Mouse (Mus musculus): ENCODE data around the gene Ndst4.

Gene Ndst4

GRCm38 (mm10) chr3:125734945-125735344, 331.1 kb downstream of the Ndst4 start:
- DNase-seq (ENCODE audit: low spot score) = no peak

- no peak for DNase-seq (ENCODE audit: low spot score)
Measured at GRCm38 (mm10) chr3:125744468-125745141, 340.7 kb downstream of the Ndst4 start.

GRCm38 (mm10) chr3:125745142-125745496, 341.2 kb downstream of the Ndst4 start:
- no peak for DNase-seq (ENCODE audit: low spot score)

GRCm38 (mm10) chr3:125746367-125746766, 342.5 kb downstream of the Ndst4 start:
- DNase-seq (ENCODE audit: low spot score) = no peak

- DNase-seq (ENCODE audit: low spot score) = no peak
Measured at GRCm38 (mm10) chr3:125756911-125757310, 353.0 kb downstream of the Ndst4 start.

- no peak for DNase-seq (ENCODE audit: low spot score)
Measured at GRCm38 (mm10) chr3:125760711-125761110, 356.8 kb downstream of the Ndst4 start.
